Mouse (Mus musculus): ENCODE data around the gene Celf1.

DNA sequence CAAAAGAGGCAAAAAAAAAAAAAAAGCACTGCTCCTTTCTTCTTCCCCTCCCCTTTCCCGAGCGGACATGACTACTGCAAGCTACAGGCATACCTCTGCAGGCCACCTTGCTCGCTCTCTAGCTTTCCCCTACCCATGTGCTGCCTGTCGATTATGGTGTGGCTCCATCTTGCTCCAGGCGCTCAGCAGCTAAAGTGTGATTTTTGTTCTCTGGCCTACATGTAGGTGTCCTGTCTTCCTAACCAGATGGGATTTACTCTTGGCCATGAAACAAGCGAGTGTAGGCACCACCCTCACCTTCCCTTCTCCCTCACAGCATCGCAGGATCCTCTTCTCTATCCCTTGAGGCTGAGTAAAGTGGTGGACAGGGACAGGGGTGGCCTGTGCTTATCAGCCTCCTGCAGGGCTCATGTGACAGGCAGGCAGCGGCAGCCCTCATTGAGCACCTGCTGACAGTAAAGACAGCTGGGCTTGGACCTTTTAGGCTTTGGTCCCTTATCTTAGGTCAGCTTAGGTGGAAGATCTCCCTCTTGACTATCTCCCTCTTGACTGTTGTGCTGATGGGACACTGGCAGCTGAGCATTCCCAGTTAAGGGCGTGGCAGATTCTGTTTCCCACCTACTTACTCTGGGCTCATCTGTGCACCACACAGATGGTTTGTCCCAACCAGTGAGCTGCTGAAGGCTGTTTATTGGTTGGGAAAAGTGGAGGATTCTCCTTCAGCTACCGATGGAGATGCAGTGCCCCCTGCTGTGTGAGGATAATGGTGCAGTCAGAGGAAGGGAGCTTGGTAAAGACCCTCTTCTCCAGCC, 120.6 kb downstream of the Celf1 start:
- TF ChIP-seq CTCF (IDR thresholded peaks at IDR 0.05; ENCODE audit: extremely low read depth, insufficient read length, insufficient replicate concordance, low read depth, low read length) (peak; percentile 28; the same call in 1 of the 2 replicates), POLR2A (IDR thresholded peaks at IDR 0.05; ENCODE audit: low read depth, low read length) (no peak)

All from small intestine, adult 2 months (tissue).